Mouse (Mus musculus) c-Kit-positive CD71-positive TER-119-negative erythroid progenitor cells, embryonic 14.5 days (primary cell): ENCODE results near the gene Mlec.

Experiments used
- DNase-seq: peaks from one replicate; pipeline ENCODE4 v3.0.0-alpha.2; 2013; ENCODE audit warnings: low read depth

Mlec gene

GRCm38 (mm10) chr5:115158040-115158983 is at the start of gene Mlec:
Gene Mlec, minus strand, starts transcription at chr5:115158179.
- peak; percentile 97 for DNase-seq

DNA sequence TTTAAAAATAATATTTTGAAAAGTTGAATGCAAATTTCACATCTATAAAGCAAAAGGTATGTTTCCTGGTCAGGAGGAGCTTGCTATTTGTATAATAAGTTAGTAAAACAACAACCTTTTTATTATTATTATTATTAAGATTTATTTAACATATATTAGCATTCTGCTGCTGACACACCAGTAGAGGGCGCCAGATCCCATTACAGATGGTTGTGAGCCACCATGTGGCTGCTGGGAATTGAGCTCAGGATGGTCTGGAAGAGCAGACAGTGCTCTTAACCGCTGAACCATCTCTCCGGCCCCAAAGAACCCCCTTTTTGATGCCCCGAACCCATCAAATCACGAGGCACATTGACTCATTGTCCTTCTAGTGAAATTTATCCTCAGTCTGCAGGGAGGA is 49.3 kb upstream of the Mlec start:
- DNase-seq = no peak

DNA sequence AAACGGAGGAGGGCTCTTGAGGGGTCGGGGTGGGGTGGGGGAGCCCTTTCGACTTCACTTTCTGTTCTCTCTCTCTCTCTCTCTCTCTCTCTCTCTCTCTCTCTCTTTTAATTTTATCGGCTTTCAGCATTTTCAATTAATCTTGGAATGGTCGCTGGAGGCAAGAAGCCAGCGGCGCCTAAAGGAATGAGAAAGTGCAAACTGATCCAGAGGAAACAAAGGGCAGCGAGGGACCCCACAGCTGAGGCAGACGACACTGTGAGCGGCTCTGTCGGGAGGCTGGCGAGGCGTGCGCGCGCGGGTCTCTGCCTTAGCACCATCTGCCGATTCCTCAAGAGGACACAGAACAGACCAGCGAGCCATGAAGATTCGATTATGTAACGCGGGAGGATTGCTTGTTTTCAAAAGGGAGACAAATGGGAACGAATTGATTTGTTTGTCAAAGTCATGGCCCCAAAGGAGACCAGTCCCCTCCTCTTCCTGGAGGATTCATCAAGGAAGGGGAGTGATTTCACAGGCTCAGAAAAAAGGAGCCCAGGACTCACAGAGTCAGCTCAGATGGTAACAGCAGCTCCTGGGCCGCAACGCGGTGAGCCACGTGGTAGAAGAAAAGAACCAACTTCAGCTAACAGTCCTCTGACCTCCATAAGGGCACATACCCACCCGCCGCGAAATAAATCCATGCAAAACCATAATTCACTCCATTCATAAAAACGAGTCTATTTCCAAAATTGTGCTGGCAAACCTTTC is 46.8 kb upstream of the Mlec start:
- no peak for DNase-seq

DNA sequence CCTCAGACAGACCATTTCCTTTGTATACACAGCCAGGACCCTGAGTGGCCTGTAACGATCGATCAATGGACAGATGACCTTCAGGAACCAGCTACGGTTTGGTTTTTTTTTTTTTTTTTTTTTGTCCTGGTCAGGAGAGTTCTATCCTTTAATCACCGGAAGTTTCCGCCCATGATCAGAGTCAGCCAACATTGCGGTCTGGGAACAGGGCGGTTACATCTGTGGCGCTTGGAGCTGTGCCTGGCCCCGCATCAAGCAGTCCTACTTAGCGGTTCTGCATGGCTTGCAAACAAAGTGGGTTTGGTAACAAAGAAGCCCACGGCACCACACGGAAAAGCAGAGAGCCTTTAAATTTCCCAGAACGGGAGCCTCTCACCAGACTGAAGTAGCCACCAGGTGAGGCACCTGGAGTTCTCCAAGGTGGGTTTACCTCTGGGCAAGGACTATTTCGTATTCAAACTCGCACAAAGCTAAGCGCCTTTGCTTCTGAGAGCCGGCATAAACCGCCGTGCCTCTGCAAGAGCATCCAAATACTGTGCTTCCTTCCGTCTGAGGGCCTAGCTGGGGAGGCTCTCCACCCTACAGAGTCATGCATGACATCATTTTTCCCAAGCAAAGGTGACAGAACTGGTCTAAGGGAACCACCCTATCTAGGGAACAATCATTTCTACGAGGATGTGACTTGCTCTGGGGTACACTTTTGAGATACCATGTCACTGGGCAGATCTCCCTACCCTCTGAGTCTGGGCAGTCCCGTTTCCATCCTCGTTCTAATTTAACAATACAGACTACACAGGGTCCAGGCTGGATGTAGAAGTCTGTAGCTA is 46.0 kb upstream of the Mlec start:
- DNase-seq = no peak

DNA sequence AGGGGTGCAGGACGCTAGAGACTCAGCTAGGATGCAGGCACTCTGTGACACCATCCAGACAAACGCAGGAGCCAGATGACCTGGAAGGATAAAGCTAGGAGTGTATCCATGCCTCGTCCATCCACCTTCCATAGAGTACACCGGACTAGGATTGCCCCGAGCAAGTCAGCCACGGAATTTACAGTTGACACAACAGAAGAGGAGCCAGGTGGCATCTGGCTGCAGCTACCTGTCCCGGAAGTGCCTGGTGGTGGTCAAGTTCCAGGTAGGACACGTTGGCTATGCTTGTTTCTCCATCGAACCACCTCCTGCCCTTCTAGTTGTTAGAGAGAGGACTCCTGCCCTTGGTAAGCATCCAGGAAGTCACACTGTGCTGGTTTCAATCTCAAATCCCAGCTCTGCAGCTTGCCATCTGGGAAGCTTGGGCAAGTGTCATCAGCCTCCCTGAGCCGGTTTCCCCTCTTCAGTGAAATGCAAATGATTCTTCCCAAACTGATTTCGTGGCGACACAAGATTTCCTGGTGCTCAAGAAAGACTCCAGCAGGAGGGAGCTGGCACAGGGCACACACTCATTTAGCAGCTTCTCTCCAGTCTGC is 36.7 kb upstream of the Mlec start:
- no peak for DNase-seq

GRCm38 (mm10) chr5:115193669-115194625 is 36.0 kb upstream of the Mlec start, which contains the start of gene Cabp1:
Gene Cabp1, minus strand, starts transcription at chr5:115194381.
- DNase-seq = no peak

DNA sequence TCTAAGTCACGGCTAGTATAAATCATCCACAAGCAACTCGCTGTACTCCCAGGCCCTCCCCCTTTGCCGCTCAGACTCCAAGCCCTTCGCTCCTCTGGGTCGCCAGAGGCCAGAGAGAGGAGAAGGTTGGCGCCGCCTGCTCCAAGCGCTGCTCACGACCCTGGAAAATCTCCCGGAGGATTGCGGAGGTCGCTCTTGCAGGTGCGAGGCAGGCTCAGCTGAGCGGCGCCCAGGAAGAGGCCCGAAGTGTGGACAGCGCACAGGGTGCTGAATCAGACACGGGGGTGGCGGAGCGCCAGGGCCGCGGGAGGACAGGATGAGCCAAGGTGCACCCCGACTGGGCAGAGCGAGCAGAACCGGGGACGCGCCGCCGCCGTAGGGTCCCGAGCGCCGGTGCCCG is 35.2 kb upstream of the Mlec start:
- DNase-seq = no peak

DNA sequence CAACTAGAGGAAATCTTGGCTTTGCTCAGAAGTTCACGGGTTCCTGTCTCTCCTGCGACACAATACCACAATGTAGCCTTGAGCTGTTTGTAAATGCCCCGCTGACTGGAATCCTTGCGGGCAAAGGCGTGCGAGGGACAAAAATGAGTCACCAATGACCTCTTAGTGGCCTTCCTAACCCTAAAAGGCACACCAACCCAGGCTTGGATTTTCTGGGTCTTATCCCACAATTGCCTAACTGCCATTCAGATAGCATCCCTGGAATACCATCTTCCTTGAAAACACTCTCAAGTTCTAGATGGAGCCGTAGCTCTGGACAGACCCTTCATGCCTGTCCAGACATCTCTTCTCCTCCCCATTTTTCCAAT is 34.8 kb upstream of the Mlec start:
- no peak for DNase-seq

- no peak for DNase-seq
Measured at GRCm38 (mm10) chr5:115191880-115192827, 34.2 kb upstream of the Mlec start.

DNA sequence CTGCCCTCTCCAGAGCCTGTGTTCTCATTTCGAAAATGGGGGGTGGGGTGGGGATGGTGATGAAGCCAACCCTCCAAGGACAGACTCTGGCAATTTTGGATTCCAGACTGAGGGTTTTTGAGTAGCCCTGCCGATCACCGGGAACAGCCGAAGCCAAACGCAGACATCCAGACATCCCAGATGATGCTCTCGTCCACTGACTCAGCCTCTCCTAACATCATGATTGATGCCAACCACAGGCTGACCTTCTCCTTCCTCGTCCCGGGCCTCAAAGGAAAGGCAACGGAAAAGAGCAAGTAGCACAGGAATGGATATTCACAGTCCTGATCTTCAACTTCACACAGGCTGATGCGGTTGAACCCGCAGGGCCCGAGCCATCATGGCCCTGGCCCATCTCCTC is 32.1 kb upstream of the Mlec start:
- DNase-seq = no peak

GRCm38 (mm10) chr5:115188824-115189223 is 30.8 kb upstream of the Mlec start:
- no peak for DNase-seq

GRCm38 (mm10) chr5:115187188-115188131 is 29.5 kb upstream of the Mlec start:
- peak; percentile 78 for DNase-seq

- no peak for DNase-seq
Measured at GRCm38 (mm10) chr5:115186371-115187073, 28.5 kb upstream of the Mlec start.

DNA sequence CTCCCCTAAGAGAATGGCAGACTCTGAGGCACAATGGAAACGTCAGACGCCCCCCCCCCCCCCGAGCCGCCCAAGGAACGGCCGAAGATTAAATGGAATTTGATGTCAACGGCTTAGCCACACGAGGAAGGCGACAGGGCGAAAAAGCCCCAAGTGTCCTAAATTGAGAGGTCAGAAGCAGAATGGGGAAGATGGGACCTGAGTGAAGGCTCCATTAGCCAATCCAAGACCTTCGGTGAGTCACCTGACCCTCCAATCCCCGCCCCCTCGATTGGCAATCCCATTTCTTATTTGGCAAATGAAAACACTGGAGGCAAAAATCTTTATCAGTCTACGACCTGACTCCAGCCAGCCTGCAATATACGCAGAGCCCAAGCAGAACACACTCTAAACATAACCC is 26.7 kb upstream of the Mlec start:
- no peak for DNase-seq

DNA sequence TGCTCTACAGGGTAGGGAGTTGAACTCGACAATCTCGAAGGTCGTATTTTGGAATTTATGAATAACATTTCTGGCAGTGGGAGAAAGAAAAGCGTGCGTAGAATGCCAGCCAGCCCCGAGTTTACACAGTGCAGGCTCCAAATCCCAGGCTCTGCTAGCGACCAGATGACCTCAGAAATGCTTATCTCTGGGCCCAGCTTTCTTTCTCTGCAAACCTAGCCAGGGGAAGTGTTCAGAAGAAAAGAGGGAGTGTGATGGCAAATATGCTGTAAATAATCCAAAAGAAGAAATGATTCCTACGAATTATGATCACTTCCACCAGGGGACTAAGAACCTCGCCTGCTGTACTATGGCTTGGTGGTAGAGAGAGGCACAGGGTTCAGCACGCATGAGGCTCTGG is 25.5 kb upstream of the Mlec start:
- DNase-seq = no peak

DNA sequence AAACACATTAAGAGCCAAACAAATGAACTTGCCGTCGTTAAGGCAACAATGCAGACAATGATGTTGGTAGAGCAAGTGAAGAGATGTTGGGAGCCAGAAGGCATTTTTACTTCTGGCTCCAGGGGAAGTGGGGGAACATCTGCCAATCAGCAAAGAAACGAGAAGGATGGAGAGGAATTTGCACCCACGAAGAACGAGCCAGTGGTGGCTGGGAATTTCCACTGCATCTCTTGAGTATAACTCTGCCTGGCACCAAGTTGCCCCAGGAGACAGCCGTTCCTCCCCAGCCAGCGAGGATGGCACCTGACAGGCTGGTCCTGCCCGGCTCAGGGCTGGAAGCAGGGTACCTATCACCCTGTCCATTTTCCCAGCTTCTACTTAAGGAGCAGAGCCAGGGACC is 24.9 kb upstream of the Mlec start:
- DNase-seq = no peak

- DNase-seq = no peak
Measured at GRCm38 (mm10) chr5:115181248-115181940, 23.4 kb upstream of the Mlec start.
